In genomic region chr1:82282992-82283611, GRCm38 (mm10) we compare ENCODE assay signal across 8 mouse cellular contexts. TPM values are rescaled to one million over a fixed set of nuclear protein-coding genes. Genes with fewer than 3 reads are reported as not detected.
DNase-seq lines count a peak whose midpoint lies in the region; ATAC-seq lines count a peak whose summit lies in the region.

No protein-coding gene starts in this region.

- ATAC-seq in intestine, embryonic 16.5 days: peak; percentile 99
- peak; percentile 99 for ATAC-seq in midbrain, embryonic 11.5 days (ENCODE audit: low FRiP score)

- H3K9ac ChIP-seq in intestine, embryonic 16.5 days (ENCODE audit: low read depth, low read length): peak overlapping the region; percentile 76
- peak overlapping the region; percentile 72 for H3K9ac ChIP-seq in midbrain, embryonic 11.5 days (ENCODE audit: low read length)

- peaks cover 16% of the 10 kb centered on the region for H3K4me1 ChIP-seq in intestine, embryonic 16.5 days (ENCODE audit: control insufficient read depth, insufficient read depth, low read length)
- H3K4me1 ChIP-seq in midbrain, embryonic 11.5 days (ENCODE audit: control insufficient read depth, insufficient read depth, low read length): peaks cover 24% of the 10 kb centered on the region

- intact Hi-C loops in gastrocnemius, postnatal 36 days (cut with DNase I): loop anchor here (5.0 kb wide), 1 partner anchor 36 kb away; no protein-coding TSS in a partner anchor
- intact Hi-C loops in left cerebral cortex, postnatal 4 days (cut with DNase I): no loop called here

- no peaks in the 10 kb centered on the region for H3K9me3 ChIP-seq in intestine, embryonic 16.5 days (ENCODE audit: control insufficient read depth, low read length)
- no peaks in the 10 kb centered on the region; the same call in 1 of the 2 replicates for H3K9me3 ChIP-seq in midbrain, embryonic 11.5 days (ENCODE audit: control insufficient read depth, low read length)

- peak overlapping the region; percentile 88 for H3K27ac ChIP-seq in intestine, embryonic 16.5 days (ENCODE audit: low read length)
- peak overlapping the region; percentile 85 for H3K27ac ChIP-seq in midbrain, embryonic 11.5 days (ENCODE audit: low read depth, low read length)

- peak; percentile 94 for DNase-seq in adrenal gland, postnatal 10 days
- DNase-seq in embryo, embryonic 11.5 days (ENCODE audit: low read depth, low spot score): peak; percentile 88
- peak; percentile 83 to 85 for DNase-seq in gastrocnemius, postnatal 36 days
- DNase-seq in left cerebral cortex, postnatal 4 days: peak; percentile 95
- peak; percentile 98 for DNase-seq in midbrain, embryonic 11.5 days (ENCODE audit: low spot score, missing footprints)
- DNase-seq in right cerebral cortex, postnatal 4 days: peak; percentile 87
- DNase-seq in yolk sac, embryonic 10.5 days (ENCODE audit: low spot score): peak; percentile 89

- H3K36me3 ChIP-seq in intestine, embryonic 16.5 days (ENCODE audit: control insufficient read depth, insufficient read depth, low read length): no peaks in the 10 kb centered on the region
- peaks cover 4% of the 10 kb centered on the region; the same call in 1 of the 2 replicates for H3K36me3 ChIP-seq in midbrain, embryonic 11.5 days (ENCODE audit: control insufficient read depth, insufficient read depth, low read length)

- 2% methylated on average over 31 of the region's 35 CpGs for WGBS in intestine, embryonic 16.5 days
- WGBS in midbrain, embryonic 11.5 days: 1% methylated on average over 35 of the region's 35 CpGs

- H3K4me2 ChIP-seq in intestine, embryonic 16.5 days (ENCODE audit: low read depth, low read length): peak overlapping the region; percentile 85
- H3K4me2 ChIP-seq in midbrain, embryonic 11.5 days: peak overlapping the region; percentile 57

- H3K27me3 ChIP-seq in intestine, embryonic 16.5 days (replicated peaks; ENCODE audit: control insufficient read depth, insufficient read depth, low read length): no peaks in the 10 kb centered on the region
- H3K27me3 ChIP-seq in midbrain, embryonic 11.5 days (ENCODE audit: control insufficient read depth, insufficient read depth, low read length): no peaks in the 10 kb centered on the region

- H3K4me3 ChIP-seq in intestine, embryonic 16.5 days (ENCODE audit: low read length): peak overlapping the region; percentile 54
- peak overlapping the region; percentile 42 for H3K4me3 ChIP-seq in midbrain, embryonic 11.5 days (ENCODE audit: low read depth, low read length)

RNA-seq across cellular contexts. Expression of gene Irs1, which starts 8.1 kb away (rescaled TPM):
- total RNA-seq in adrenal gland, postnatal 10 days (2021): 10 to 100 TPM; 17.0 to 24.9 TPM
- total RNA-seq in gastrocnemius, postnatal 36 days (2021): 10 to 100 TPM; 46.4 to 49.6 TPM
- polyA plus RNA-seq in intestine, embryonic 16.5 days (2015; fragmentation: Nextera tagmentation; extraction: Ambion mirVana): 2.1 TPM in 2 replicates
- total RNA-seq in left cerebral cortex, postnatal 4 days (2021): 10 to 100 TPM; 30.5 to 30.8 TPM
- 5.3 and 5.9 TPM in 2 replicates for polyA plus RNA-seq in midbrain, embryonic 11.5 days (2014; fragmentation: Nextera tagmentation; extraction: Ambion mirVana)

RNA-seq across cellular contexts. Expression of gene Rhbdd1, which starts 33.1 kb away (rescaled TPM):
- total RNA-seq in adrenal gland, postnatal 10 days (2021): 10 to 100 TPM; 20.4 to 21.2 TPM
- 1 to 10 TPM; 6.4 to 7.7 TPM for total RNA-seq in gastrocnemius, postnatal 36 days (2021)
- 12.7 and 13.0 TPM in 2 replicates for polyA plus RNA-seq in intestine, embryonic 16.5 days (2015; fragmentation: Nextera tagmentation; extraction: Ambion mirVana)
- 1 to 10 TPM; 3.7 to 3.8 TPM for total RNA-seq in left cerebral cortex, postnatal 4 days (2021)
- 7.2 and 7.7 TPM in 2 replicates for polyA plus RNA-seq in midbrain, embryonic 11.5 days (2014; fragmentation: Nextera tagmentation; extraction: Ambion mirVana)

RNA-seq across cellular contexts. Expression of gene Gm9747, which starts 50.2 kb away (rescaled TPM):
- total RNA-seq in adrenal gland, postnatal 10 days (2021): not detected
- total RNA-seq in gastrocnemius, postnatal 36 days (2021): not detected
- 7.2 and 7.8 TPM in 2 replicates for polyA plus RNA-seq in intestine, embryonic 16.5 days (2015; fragmentation: Nextera tagmentation; extraction: Ambion mirVana)
- not detected for total RNA-seq in left cerebral cortex, postnatal 4 days (2021)
- 22.6 and 23.7 TPM in 2 replicates for polyA plus RNA-seq in midbrain, embryonic 11.5 days (2014; fragmentation: Nextera tagmentation; extraction: Ambion mirVana)

Comparison
In these comparisons a context has a peak if more than half of its experiments do, and no peak if none do; other contexts are left out.
1. Peak in every context shown above with its lines: DNase-seq, ATAC-seq, H3K4me3 ChIP-seq and H3K27ac ChIP-seq.